Mouse (Mus musculus) CD8-positive naive resting alpha-beta T cell, adult 2 months (primary cell): ENCODE data around the gene Rsph14.

Experiments used
- DNase-seq, 2 experiments: peaks; one replicate each; pipeline ENCODE4 v3.0.0; 2022; ENCODE audit warnings: low read depth in 2 of 2, low spot score in 2 of 2

Rsph14 gene

DNA sequence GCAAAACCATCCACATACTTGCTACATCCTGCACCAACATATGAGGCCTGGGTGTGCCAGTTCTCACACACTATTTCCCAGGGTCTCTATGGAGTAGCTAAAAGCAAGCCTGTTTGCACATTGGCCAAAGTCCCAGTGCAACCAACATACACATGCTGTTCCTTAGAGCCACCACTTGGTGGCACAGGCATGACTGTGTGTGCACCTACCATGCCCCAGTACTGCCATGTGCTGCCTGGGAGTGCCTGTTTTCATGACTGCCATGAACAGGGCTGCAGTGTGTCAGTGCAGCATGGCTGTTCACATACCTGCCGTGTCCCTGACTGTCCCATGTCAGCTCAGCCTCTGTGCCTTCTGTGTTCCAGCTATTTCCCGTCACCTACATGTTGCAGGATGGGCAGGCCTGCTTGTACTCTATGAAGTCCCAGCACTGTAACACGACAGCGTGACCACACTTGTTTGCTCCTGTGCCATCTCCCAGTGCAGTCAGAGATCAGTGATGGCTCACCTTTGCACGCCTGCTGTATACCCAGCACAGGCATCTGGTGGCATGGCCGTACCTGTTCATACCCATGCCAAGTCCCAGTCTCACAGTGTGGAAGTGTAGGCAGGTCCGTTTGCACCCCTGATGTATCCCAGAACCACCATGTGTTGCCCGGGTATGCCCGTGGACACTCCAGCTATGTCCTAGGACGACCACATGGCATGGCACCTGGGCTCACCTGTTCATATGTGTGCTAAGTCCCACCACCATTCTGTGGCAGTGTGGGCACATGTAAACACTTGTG is 95.2 kb downstream of the Rsph14 start:
- DNase-seq = no peak

- DNase-seq = no peak
Measured at GRCm38 (mm10) chr10:74935016-74935415, 97.4 kb downstream of the Rsph14 start.

GRCm38 (mm10) chr10:74934521-74934920 is 97.9 kb downstream of the Rsph14 start:
- DNase-seq = no peak

GRCm38 (mm10) chr10:74933548-74934190 is 98.7 kb downstream of the Rsph14 start:
- DNase-seq = no peak

- no peak for DNase-seq
Measured at GRCm38 (mm10) chr10:74932487-74932886, 99.9 kb downstream of the Rsph14 start.

- DNase-seq = no peak
Measured at GRCm38 (mm10) chr10:74931631-74932030, 100.8 kb downstream of the Rsph14 start.

- DNase-seq = no peak
Measured at GRCm38 (mm10) chr10:74930541-74930940, 101.8 kb downstream of the Rsph14 start.

DNA sequence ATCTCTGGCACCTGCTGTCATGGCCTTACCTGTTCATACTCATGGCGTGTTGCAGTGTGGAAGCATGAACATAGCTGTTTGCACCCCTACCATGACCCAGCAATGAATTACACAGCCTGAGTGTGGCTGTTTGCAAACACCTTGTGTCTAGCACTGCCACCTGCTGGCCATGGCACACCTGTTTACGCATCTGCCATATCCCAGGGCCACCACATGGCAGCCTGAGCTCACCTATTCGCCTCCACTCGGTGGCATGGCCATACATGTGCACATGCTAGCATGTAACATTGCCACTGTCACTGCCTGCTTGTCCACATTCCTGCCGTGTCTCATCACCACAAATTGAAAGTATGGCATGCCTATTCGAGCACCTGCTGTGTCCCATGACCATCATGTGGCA is 102.8 kb downstream of the Rsph14 start:
- no peak for DNase-seq

DNA sequence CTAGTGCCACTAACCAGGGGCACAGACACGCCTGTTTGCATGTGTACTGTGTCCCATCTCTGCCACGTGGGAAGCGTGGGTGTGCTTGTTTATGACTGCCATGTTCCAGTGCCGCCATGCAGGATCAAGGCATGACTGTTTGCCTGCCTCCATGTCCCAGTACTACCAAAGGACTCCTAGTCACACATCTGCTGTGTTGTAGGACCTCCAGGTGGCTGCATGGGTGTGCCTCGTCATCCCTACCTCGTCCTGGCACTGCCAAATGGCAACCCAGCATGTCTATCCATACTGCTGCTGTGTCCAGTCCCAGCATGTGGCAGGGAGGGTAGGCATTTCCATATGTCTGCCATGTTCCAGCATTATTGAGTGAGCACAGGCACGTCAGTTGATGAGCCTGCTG is 104.1 kb downstream of the Rsph14 start:
- DNase-seq = no peak

DNA sequence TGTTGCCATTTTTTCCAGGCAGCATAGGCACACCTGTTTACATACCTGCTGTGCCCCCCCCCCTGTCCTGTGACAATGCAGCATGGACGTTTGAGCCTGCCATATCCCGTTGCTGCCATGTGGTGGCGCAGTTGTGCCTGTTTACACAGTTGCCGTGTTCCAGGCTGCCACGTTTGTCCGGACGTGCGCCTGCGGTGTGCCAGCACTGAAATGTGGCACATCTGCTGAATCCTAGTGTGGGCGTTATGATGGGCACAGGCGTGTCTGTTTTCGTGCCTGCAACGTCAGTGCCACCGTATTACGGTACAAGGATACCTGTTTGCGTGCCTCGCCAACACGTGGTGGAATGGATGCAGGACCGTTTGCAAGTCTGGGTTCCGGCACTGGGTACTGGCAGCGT is 107.1 kb downstream of the Rsph14 start:
- no peak for DNase-seq

GRCm38 (mm10) chr10:74924274-74924673 is 108.1 kb downstream of the Rsph14 start:
- no peak for DNase-seq

- no peak for DNase-seq
Measured at GRCm38 (mm10) chr10:74922763-74923162, 109.6 kb downstream of the Rsph14 start.

GRCm38 (mm10) chr10:74921614-74922013 is 110.8 kb downstream of the Rsph14 start:
- no peak for DNase-seq

DNA sequence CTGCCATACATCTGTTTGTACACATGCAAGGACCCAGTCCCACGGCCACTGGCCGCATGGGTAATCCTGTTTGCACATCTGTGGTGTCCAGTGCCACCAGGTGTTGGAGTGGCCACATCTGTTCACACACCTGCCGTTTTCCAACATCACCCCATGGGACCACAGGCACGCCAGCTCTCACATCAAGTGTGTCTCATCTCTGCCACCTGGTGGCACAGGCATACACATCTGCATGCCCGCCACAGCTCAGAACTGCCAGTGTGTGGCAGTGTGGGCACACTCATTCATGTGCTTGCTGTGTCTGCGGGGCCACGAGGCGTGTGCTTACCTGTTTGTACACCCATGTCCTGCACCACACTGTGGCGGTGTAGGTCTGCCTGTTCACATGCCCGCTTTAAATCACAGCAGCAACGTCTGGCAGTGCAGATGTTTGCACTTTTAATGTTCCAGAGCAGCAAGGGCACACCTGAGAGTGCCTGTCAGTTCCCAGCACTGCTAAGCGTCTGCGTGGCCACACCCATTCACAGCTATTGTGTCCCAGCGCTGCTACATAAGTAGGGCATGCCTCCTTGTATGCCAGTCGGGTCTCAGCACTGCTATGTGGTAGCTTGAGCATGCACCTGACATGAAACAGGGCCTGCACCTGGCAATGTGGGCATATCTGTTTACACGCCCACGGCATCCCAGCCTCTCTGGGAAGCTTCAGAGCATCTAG is 111.4 kb downstream of the Rsph14 start:
- no peak for DNase-seq

GRCm38 (mm10) chr10:74919277-74919676 is 113.1 kb downstream of the Rsph14 start:
- DNase-seq = no peak

GRCm38 (mm10) chr10:74908431-74908830 is 124.0 kb downstream of the Rsph14 start:
- no peak for DNase-seq
